Mouse (Mus musculus) heart, postnatal 25 days (tissue): Measurements from ENCODE around the gene Nutm1. TPM values are rescaled to one million over a fixed set of nuclear protein-coding genes. Genes with fewer than 3 reads are reported as not detected.

ENCODE experiments used
- DNase-seq: peaks from one replicate; pipeline ENCODE4 v3.0.0; 2022; ENCODE audit warnings: low spot score
- intact Hi-C: fragments of 180-260 bp; cut with DNase I; formaldehyde crosslinking; loops from one replicate; pipeline ENCODE4 v1.15.1; 2025
- total RNA-seq, 2 experiments: library from RNA; stranded (reverse); gene quantifications; 2 replicates each; pipeline ENCODE4 v1.2.3; 2021

Gene Nutm1
- total RNA-seq, 2 experiments from 2014 or later, result not detected

DNA sequence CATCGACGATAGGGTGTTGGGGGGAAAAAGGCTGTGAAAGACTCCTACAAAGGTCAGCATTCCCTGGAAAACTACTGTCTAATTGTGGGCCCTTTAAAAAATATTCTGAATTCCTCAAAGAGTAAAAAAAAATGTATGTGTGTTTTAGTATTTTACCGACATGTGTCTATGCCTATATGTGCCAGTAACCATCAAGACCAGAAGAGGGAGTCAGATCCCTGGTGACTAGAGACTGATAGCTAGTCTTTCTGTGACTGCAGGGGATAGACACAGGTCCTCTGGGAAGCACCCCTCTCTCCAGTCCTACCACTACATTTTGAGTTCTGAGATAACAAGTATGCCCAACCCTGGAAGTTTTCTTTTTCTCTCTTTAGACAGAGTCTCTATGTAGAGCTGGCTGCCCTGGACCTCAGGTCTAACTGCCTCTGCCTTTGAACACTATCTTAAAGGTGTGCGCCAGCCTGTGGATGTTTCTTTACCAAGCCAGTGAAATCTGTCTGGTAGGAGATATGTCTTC is 3.7 kb upstream of the Nutm1 start:
- DNase-seq, result no peak
- intact Hi-C loops, result loop anchor here (5.0 to 10.0 kb wide), 4 partner anchors 72 to 229 kb away; partner anchors contain the start of genes Aven and Emc4

DNA sequence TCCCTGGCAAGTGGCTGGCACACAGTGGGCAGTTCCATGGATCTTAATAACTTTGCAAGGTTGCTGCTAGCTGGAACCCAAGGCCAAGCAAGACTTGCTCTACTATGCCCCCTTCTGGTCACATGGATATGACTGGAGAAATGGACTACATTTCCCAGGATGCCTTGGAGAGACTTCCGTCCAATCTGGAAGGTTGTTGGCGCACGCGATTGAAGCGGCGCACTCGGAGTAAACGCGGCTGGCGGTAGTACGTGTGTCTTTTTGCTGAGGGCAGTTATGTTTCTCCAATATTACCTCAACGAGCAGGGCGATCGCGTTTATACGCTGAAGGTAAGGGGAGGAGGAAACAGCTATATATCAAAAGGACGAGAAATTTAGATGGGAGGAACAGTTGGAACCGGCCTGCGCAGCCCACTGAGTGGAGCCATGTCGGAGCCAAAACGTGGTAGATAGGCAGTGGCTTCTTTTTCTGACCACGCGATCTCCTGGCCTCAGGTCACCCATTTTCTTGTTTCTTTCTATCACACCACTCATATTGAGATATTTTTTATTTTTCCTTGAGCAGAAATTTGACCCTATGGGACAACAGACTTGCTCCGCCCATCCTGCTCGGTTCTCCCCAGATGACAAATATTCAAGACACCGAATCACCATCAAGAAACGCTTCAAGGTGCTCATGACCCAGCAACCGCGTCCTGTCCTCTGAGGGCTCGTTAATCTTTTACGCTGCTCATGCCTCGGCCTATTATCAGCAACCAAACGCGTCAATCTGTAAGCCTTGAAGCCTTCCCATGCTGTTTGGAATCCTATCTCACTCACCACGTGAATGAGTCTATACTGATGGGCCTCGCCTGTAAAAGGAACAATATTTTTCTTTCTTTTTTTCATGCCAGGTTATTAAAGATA is 2.9 kb upstream of the Nutm1 start, which contains the start of gene Nop10:
Nop10 (plus strand) TSS at position 179 of the 906 bp plus-strand sequence.
- intact Hi-C loops, result loop anchor here (1.0 to 10.0 kb wide), 5 partner anchors 23 to 230 kb away; partner anchors contain the start of genes Aven, Emc4 and Lpcat4
- peak; percentile 58 for DNase-seq

DNA sequence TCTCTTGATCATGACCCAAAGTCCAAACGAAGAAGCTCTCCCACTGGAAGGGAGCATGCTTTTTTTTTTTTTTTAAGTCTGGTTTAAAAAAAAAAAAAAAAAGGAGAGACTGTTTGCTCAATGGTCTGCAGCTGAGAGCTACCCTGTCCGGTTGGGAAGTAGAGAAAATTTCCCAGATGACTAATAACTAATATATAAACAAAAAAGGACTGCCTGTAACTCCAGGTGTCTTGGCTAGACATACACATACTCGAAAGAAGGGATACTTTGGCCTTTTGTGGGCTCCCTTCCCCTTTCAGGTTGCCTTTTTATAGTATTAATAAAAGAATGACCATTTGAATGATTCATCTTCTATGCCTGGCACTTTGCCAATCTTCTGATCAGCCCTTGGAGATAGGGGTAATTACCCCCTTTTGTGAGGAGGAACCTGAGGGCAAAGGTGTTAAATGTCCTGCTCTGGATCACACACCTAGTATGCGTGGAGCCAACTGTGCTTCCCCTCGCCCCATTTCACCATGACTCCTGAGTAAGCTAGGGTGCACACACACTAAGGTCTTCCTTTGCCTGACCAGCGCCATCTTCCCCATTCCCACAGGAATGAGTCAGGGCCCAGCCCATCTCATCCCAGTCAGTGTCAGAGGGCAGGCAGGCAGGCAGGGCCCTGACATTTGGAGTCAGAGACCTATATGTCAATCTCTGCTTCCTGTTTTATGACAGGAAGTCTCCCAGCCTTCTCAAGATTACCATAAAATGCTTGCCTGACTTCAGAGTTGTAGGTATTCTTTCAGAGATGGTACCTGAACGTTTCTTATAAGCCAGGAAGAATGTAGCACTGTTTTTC is 4.2 kb downstream of the Nutm1 start:
- DNase-seq, result no peak
- intact Hi-C loops, result no loop called here

DNA sequence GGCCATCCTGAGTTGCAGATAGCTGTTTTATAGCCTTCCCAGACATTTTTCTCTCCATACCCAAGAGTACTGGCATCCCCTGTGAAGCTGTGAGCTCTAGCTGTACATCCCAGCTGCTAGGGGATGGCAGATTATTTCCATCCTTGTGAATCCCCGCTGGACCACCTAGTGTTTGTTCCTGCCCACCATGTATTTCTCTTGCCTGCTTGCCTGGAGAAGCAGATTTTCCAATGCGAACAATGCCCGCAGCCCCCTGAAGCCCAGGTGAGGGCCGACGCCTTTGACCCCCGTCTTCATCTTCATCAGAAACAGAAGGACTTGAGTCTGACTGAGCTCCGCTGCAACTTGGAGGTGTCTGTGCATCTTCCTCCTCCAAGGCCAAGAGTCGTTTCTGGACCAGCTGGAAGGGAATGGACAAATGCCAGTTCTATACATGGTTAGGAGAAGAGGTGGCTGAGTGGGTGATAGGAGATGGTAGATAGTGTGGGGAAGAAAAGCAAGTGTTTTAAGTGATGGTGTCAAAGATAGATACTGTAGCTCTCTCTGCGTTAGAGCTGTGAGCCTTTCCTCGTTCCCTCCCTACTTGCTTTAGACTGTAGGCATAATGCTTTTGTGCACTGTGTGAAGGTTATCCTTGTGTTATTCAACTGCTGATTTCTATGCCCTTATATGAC is 9.2 kb downstream of the Nutm1 start:
- DNase-seq, result no peak
- intact Hi-C loops, result loop anchor here (10.0 kb wide), 1 partner anchor 95 kb away; no protein-coding TSS in a partner anchor

DNA sequence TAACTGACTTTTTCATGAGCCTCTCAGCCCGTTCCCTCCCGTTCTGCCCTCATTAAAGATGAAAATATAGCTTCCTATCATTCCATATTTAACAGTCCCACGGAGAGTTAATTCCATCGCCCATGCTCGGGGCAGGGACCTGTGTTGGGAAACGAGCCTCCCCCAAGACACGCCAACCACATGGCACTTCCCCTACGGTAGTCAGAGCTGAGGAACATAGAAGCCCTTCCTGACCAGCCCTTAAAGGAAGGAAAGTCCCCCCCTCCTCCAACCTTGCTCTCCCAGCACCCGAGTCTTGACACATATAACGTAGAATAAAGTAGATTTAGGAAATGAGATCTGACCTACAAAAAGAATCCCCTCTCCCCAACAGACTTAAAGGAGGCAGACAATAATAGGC is 11.8 kb downstream of the Nutm1 start:
- no peak for DNase-seq
- intact Hi-C loops, result loop anchor here (10.0 kb wide), 1 partner anchor 97 kb away; no protein-coding TSS in a partner anchor

DNA sequence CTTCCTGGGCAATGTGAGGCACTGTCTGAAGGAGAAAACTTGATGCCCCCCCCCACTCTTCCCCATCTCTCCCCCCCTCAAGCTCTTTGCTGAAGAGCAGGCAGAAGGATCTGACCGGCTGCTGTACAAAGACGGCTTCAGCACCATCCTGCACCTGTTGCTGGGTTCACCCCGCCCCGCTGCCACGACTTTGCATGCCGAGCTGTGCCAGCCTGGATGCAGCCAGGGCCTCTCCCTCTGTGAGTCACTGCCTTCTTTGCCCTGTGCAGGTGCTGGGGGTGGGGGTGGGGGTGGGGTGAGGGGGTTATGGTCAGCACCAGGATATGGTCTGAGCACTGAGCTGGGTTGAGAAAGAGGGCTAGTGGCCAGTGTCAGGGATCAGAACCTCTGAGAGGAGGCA is 12.9 kb downstream of the Nutm1 start:
- no peak for DNase-seq
- intact Hi-C loops, result loop anchor here (10.0 kb wide), 1 partner anchor 99 kb away; no protein-coding TSS in a partner anchor

DNA sequence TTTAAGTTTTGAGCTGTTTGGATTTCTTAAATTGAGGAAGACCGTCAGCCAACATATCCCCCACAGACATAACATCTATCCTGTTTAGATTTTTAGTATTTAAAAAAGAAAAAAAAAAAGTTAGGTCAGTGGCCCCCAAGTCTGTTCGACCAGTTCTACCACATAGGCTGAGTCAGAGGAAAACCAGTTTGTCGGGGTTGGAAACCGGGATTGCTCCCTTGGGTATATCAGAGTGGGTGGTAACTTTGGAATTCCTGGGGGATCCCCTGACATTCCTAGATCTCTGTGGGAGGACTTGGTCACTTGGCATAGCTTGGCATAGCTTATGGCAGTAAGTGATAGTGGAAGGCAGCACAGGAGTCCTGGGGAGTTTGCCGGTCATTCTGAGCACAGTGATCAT is 13.8 kb downstream of the Nutm1 start:
- intact Hi-C loops, result loop anchor here (10.0 kb wide), 1 partner anchor 99 kb away; no protein-coding TSS in a partner anchor
- no peak for DNase-seq

DNA sequence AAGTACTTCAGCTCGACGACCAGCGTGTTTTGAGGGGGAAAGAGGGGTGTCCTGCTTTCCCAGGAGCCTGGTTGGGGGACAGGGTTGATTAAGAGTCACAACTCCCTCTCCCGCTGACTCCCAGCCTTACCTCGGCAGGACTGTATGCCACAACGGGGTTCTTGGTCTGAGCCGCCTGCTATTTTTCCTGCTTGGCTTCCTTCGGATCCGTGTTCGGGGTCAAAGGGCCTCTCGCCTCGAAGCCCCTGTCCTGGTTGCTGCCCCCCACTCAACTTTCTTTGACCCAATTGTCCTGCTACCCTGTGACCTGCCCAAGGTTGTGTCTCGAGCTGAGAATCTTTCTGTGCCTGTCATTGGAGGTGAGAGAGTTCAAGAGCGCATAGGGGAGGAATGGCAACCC is 17.3 kb downstream of the Nutm1 start:
- DNase-seq, result no peak
- intact Hi-C loops, result loop anchor here (5.0 to 10.0 kb wide), 2 partner anchors 103 to 246 kb away; no protein-coding TSS in a partner anchor

DNA sequence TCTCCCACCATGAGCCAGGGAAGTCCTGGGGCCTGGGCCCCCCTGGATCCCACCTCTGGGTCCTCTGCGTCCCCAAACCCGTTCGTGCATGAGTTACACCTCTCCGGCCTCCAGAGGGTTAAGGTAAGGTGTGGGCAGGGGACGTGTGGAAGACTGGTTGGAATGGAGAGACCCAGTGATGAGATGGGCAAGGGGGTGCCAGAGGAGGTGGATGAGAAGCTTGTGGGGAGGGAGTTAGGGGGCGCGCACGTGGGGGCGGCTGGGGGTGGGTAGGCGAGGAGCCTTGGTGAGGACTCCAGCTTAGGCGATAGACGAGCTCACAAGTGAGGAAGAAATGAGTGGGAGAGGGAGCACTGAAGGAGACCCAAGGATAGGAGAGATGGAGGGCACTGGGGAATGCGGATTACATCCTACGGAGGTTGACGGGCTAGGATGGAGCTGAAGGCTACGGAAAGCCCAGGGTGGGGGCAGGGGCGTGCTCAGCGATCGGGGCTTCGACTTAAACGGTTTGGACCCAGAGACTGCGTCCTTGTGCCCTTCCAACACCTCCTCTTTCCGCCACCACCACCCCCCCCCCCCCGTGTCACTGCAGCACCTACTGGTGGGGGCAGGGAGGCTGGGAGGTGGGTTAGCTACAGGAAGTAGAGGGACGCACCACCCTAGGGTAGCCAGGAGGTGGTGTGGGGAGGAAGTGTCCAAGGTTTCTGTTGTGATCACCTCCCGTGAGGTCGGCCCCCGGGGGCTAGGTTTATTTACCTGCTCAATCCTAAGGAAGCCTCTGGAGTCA is 19.0 kb downstream of the Nutm1 start:
- intact Hi-C loops, result loop anchor here (1.0 to 10.0 kb wide), 3 partner anchors 21 to 247 kb away; partner anchors contain the start of gene Nop10
- DNase-seq, result no peak

DNA sequence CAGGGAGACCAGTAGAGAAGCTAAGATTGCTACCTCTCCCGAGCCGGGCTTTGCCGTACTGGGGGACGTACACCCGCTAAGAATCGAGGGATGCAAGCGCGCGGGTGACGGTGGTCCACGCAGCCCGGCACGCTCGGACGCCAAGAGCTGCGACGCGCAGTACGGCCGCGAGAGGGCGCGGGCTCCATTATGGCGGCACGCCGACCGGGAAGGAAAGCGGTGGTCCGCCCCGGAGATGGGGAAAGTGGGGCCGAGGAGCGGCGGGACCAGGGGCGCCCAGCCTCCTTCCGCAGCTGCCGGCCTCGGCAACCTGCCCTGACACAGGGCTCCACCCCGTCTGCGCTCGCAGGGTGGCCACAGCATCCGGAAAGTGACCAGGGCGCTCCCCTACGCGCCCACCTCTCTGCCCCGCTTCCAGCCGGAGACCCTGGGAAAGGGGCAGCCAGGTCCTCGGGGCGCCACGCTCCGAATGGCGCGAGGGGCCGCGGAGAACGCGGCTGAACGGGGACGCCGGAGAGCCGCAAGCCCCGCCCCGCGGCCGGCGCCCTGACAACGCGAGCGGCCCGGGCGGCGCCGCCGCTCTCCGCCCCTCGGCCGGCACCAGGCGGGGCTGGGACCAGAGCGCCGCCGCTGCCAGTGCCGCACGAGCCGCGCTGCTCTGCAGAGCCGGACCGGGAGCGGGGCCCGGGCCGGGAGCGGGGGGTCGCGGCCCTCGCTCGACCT is 19.7 kb downstream of the Nutm1 start, which contains the start of gene Lpcat4:
Lpcat4 (plus strand) TSS at position 257 of the 723 bp plus-strand sequence.
- intact Hi-C loops, result loop anchor here (1.0 kb wide), 1 partner anchor 22 kb away; the partner anchor contains the start of gene Nop10
- peak; percentile 78 for DNase-seq

DNA sequence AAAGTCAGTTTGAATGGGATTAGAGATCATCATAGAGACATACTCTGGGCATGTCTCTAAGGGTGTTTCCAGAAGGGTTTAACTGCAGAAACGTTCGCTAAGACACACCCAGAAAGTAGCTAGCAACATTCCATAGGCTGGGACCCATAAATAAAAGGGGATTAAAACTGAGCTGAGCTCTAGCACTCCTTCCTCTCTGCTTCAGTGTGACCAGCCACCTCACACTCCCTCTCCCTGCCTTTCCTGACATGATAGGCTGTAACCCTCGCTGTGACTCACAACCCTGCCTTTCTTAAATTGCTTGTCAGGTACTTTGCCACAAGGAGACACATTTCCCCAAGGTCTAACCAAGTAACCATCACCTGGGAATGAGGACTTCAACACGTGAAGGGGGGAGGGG is 21.1 kb downstream of the Nutm1 start:
- DNase-seq, result no peak
- intact Hi-C loops, result no loop called here

DNA sequence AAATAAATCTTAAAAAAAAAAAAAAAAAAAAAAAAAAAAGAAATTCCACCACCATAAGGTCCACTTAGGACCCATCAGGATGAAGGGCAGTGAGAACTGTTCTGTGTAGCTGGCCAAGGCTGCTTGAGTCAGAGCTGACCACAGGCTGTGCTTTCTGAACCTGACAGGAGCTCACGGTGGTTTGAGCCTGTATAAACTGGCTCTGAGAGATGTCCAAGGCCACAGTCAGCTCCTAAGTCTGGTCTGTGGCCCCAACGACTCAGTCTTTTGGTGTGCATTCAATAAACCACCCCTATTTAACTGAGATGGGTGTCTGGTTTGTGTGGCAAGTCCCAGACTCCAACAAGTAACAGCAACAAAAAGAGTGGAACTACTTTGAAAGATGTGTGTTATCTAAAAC is 22.5 kb downstream of the Nutm1 start:
- intact Hi-C loops, result no loop called here

DNA sequence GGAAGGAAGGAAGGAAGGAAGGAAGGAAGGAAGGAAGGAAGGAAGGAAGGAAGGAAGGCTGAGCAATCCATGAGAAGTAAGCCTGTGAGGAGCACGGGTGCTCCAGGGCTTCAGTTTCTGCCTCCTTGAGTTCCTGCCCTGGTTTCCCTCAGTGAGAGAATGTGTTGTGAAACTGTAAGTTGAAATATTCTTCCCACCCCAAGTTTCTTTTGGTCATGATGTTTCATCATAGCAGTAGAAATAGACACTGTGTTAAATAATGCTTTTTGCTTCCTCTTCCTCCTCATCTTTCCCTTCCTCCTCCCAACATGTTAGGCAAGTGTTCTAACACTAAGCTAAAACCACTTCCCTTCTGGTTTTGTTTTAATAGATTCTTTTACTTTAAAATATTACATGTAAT is 26.5 kb downstream of the Nutm1 start:
- intact Hi-C loops, result no loop called here
- no peak for DNase-seq

More for the DNA sequence above, 22.5 kb downstream of the Nutm1 start:
- DNase-seq, result no peak

DNA sequence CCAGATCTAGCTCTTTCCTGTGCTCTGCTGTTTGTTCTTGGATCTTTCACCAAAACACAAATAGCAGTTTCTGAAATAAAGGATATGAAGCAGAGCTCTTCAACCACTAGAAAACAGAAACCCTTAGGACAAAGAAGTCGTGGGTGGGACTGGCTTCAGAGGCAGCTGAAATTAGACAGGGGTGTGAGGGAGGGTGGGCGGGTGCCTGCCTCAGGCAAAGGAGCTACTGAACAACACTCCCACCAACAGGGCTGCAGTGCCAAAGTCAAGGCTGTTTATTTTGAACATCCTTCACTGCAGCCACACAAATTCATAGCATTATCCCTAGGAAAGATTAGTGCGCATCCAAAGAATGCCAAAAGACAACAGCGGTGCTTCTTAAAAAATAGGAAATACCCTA is 34.7 kb downstream of the Nutm1 start:
- intact Hi-C loops, result no loop called here
- DNase-seq, result no peak

DNA sequence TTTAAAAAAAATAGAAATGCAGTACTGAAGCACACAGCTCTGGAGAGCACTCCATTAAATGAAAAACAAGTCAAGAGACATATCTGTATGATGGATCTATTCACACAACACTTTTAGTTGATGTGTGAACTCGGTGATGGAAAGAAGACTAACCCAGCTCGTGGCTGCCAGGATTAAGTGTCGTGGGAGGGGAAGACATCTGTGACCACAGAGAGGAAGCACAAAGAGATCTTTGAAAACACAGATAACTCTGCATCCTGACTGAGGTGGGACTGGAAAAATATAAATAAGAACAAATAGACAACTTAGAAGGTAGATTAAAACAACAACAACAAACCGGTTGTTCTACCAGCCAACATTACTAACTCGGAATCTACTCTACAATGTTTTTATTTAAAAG is 36.5 kb downstream of the Nutm1 start:
- intact Hi-C loops, result no loop called here

DNA sequence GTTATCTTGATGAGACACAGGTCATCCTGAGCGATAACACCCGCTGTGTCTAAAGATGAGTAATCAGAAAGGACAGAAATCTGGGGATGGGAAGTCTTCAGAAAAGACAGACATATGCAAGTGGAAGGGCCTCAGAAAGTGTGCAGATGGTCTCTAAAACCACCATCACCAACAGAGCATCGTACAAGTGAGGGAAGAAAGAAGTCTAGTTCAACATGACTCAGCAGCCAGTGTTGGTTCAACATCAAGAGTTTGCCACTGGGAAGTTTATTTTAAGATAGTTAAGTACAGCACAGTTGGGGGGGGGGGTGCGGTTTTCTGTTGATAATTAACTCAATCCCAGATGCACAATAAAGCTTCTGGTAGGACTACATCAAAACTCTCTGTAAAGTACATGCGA is 38.2 kb downstream of the Nutm1 start:
- DNase-seq, result no peak
- intact Hi-C loops, result no loop called here

More for the DNA sequence above, 36.5 kb downstream of the Nutm1 start:
- no peak for DNase-seq

DNA sequence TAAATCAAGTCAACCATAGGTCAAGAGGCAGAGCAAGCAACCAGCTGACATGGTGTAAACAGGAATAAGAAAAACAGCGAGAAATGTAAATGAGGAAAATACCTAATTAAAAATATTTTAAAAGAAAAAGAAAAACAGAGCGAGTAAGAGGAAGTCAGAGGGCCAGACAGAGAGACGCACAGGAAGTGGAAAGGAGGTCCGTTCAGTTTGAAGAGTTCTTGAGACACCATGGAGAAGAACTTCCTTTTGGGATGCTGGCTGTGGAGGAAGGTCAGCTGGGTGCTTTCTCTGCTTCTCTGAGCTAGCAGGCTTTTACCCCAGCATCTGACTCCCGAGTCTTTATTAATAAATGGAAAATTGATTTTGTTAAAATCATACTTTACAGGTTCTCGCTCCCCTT is 41.5 kb downstream of the Nutm1 start:
- no peak for DNase-seq
- intact Hi-C loops, result loop anchor here (2.0 kb wide), 1 partner anchor 21 kb away; no protein-coding TSS in a partner anchor

DNA sequence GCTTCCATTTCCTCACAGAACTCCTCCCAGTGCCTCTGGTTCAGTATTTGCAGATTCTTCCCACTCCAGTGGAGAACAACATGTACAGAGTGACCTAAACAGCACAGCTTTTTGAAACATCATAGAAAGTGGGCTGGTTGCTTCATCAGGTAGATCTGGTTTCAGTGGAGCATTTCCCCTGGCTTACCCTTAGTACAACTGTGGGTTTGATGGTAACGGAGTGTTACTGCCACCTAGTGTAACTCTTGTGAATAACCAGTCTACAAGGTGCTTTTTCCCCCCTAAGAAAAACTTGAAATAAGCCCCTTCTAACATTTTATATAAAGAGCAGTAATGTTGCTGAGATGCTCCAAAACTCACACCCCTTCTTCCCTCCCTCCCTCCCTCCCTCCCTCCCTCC is 43.1 kb downstream of the Nutm1 start:
- no peak for DNase-seq
- intact Hi-C loops, result loop anchor here (2.0 kb wide), 1 partner anchor 19 kb away; no protein-coding TSS in a partner anchor
